Mouse (Mus musculus): ENCODE results near the gene Zkscan6.

GRCm38 (mm10) chr11:65769990-65770389 lies 37.0 kb upstream of the Zkscan6 start:
- TF ChIP-seq CTCF (IDR thresholded peaks at IDR 0.05; ENCODE audit: control insufficient read depth, insufficient read depth, insufficient replicate concordance, low read depth, low read length) (no peak), POLR2A (IDR thresholded peaks at IDR 0.05; ENCODE audit: control insufficient read depth, low read depth, low read length) (no peak)

All from testis, adult 2 months (tissue).